Mouse (Mus musculus) ES-E14 (cell line): ENCODE results near the gene Cltrn.

Source experiments
- CHD2 ChIP-seq: IDR thresholded peaks from 2 replicates; pipeline ENCODE4 v1.6.1; 2014; ENCODE audit warnings: mild to moderate bottlenecking, low read depth, low read length, inconsistent platforms
- MAFK ChIP-seq: IDR thresholded peaks from 2 replicates; pipeline ENCODE4 v1.6.1; 2014; ENCODE audit warnings: mild to moderate bottlenecking, low read depth, low read length, inconsistent platforms; ENCODE audit not compliant: insufficient read depth
- ZC3H11A ChIP-seq: IDR thresholded peaks from 2 replicates; pipeline ENCODE4 v1.6.1; 2012; ENCODE audit warnings: low read depth, mild to moderate bottlenecking, inconsistent platforms, low read length, borderline replicate concordance
- ZNF384 ChIP-seq: IDR thresholded peaks from 2 replicates; pipeline ENCODE4 v1.6.1; 2012; ENCODE audit warnings: low read depth, low read length, inconsistent platforms

- TF ChIP-seq MAFK: no peak
- no peak for TF ChIP-seq ZNF384
- TF ChIP-seq CHD2: no peak
- no peak for TF ChIP-seq ZC3H11A
Observed at GRCm38 (mm10) chrX:164102198-164102597, 13.6 kb downstream of the Cltrn start.
